Mouse (Mus musculus) C2C12 (cell line): Measurements from ENCODE around the gene Snx8.

Experiments
- CEBPB ChIP-seq: IDR thresholded peaks from one replicate; pipeline ENCODE4 v1.6.1; 2011; ENCODE audit warnings: low read depth, mild to moderate bottlenecking, control low read depth, moderate library complexity
- CTCF ChIP-seq: IDR thresholded peaks from one replicate; pipeline ENCODE4 v1.5.1; 2011; ENCODE audit not compliant: control insufficient read depth, insufficient read depth, insufficient read length

DNA sequence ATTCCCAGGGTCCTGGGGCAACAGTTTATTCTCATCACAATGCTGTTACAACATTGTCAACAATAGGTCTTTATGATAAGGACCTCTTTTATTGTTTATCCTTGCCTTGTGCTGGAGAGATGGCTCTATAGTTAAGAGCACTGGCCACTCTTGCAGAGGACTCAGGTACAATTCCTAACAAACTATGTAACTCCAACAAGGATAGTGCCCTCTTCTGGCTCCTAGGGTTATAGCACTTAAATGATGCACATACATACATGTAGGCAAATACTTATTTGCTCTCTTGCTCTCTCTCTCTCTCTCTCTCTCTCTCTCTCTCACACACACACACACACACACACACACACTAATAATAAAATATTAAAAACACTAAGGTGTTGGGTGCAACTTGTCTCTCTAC is 19.7 kb upstream of the Snx8 start:
- TF ChIP-seq CTCF (no peak), CEBPB (no peak)
